Mouse (Mus musculus) megakaryocyte, embryonic 14.5 days (primary cell): Measurements from ENCODE around the gene Efna1.

ENCODE experiments used
- FLI1 ChIP-seq: IDR thresholded peaks from 2 replicates; pipeline ENCODE4 v1.6.1; 2012; ENCODE audit warnings: low read length, inconsistent platforms, mixed read lengths
- GATA1 ChIP-seq: IDR thresholded peaks from 3 replicates; pipeline ENCODE4 v1.6.1; 2012; ENCODE audit warnings: mixed read lengths, low read length, inconsistent platforms, borderline replicate concordance

GRCm38 (mm10) chr3:89243609-89244008, 37.3 kb downstream of the Efna1 start:
- no peak for TF ChIP-seq GATA1
- no peak for TF ChIP-seq FLI1
